Mouse (Mus musculus): ENCODE results near the gene Prss34. TPM values are rescaled to one million over a fixed set of nuclear protein-coding genes. Genes with fewer than 3 reads are reported as not detected.

Gene Prss34
- polyA plus RNA-seq, 1 experiment from 2014 or later: 0.79 TPM

DNA sequence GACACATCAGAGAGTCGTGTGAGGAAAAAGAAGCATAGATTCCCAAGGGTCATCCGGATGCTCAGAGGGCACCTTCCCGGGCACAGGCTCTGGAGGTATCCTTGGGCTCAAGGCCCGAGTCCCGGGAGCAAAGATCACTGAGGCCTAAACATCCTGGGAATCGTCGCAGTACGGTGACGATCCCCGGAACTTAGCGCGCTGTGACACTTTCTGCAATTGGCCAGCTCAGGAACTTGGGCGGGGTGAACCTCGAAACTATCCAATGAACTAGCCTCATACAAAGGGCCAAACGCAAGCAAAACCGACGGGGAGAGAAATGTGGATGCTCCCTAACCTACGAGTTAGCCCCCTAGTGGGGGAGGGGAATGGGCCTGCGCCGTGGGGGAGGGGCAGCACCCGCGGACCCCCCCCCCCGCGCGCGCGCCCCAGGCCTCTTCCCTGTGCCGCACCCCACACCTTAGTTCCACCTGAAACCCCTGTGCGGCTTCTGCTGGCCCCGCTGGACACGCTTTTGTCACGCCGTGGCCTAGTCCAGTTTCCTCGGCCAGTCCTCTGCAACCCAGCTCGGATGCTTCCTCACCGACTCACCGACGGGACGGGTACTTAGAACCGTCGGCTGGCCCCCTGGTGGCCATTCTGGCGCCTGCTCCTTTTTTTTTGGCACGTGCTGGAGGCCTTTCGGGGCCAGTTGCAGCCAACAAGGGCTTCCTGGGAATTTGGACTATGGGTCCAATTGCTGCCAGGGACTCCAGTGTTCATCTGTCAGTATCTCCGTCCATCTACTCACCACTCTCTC is 24.3 kb upstream of the Prss34 start:
- Histone ChIP-seq H3K9me3 (no peaks in the 10 kb centered on the region), H3K4me3 (peak overlapping the region; percentile 98), H3K9ac (peak overlapping the region; percentile 97), H3K27ac (peak overlapping the region; percentile 98), H3K4me1 (peaks cover 34% of the 10 kb centered on the region), H3K4me2 (peak overlapping the region; percentile 96), H3K36me3 (peaks cover 17% of the 10 kb centered on the region), H3K27me3 (no peaks in the 10 kb centered on the region)
- WGBS: under 1% methylated on average over 39 of the region's 45 CpGs
- ATAC-seq (ENCODE audit: insufficient number of reproducible peaks, insufficient read depth, low FRiP score, low TSS enrichment, low read depth): peak; percentile 85

DNA sequence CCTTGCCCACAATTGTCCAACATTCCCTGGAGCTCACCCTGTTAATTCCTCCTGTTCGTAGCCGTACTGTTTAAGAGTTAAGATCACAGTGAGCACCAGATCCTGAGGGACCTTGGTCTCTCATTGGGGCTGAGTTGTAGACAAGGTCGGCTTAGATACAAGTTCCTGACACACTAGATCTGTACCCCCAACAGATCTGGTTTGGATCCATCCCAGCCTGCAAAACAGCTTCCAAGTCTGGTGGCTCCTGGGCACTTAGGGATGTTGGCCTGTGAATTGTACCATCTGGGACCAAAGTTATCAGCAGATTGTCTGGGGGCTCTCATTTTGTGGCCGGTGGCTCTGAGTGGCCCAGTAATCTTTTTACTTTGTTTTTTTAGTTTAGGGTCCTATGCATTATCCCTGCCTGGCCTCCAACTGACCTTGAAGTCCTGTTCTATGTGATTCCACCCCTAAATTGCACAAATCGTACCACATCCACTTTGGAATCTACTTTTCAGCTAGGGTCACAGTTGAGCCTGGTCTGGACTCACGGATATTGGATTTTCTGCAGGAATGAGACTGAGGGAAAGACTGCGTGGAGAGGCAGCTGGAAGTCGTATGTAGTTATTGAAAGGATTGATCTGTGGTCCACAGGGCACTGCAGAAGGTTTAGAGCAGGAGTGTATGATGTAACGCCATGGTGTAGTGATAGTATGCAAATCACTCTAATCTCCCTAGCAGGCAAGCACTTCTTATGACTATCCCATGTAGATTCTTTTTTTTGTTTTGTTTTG is 23.4 kb upstream of the Prss34 start, which contains the start of gene Ube2i:
Ube2i (minus strand) TSS at position 52 of the 776 bp plus-strand sequence.
- Histone ChIP-seq H3K27me3 (no peaks in the 10 kb centered on the region), H3K4me3 (peak within 1 kb of the TSS; percentile 98)
- 79% methylated on average over 9 of the region's 9 CpGs for WGBS

DNA sequence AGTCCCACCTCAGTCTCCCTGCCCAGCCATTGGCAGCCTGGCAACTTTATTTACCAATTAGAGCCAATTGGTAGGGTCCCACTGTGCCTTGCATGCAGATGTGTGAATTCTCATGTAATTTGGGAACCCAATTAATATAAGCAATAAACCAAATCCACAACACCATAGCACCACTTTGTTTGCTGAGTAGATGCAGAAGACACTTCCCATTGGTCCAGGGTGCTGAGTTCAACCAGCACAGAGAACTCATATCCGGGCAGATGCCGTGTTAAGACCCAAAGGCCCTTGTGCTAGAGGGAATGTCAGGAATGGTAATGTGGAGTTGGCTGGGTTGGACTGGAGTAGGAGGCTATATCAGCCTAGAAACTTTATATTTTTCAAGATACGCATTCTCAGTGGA is 22.4 kb upstream of the Prss34 start:
- ATAC-seq (ENCODE audit: insufficient number of reproducible peaks, insufficient read depth, low FRiP score, low TSS enrichment, low read depth): no peak
- H3K4me2 ChIP-seq: no peak overlapping the region
- H3K4me1 ChIP-seq: peaks cover 20% of the 10 kb centered on the region
- H3K36me3 ChIP-seq: no peaks in the 10 kb centered on the region
- no peak overlapping the region for H3K9ac ChIP-seq
- H3K27me3 ChIP-seq: no peaks in the 10 kb centered on the region
- H3K9me3 ChIP-seq: no peaks in the 10 kb centered on the region
- H3K27ac ChIP-seq: no peak overlapping the region
- no peak overlapping the region for H3K4me3 ChIP-seq
- WGBS: 97% methylated on average over 3 of the region's 3 CpGs

More for the DNA sequence above, 23.4 kb upstream of the Prss34 start, which contains the start of gene Ube2i:
- peak within 1 kb of the TSS; percentile 96 for H3K4me2 ChIP-seq
- no peak for ATAC-seq (ENCODE audit: insufficient number of reproducible peaks, insufficient read depth, low FRiP score, low TSS enrichment, low read depth)
- H3K27ac ChIP-seq: peak within 1 kb of the TSS; percentile 98
- H3K9me3 ChIP-seq: no peaks in the 10 kb centered on the region
- H3K36me3 ChIP-seq: peaks cover 8% of the 10 kb centered on the region; the same call in 1 of the 2 replicates
- H3K9ac ChIP-seq: peak within 1 kb of the TSS; percentile 97
- H3K4me1 ChIP-seq: peaks cover 31% of the 10 kb centered on the region

DNA sequence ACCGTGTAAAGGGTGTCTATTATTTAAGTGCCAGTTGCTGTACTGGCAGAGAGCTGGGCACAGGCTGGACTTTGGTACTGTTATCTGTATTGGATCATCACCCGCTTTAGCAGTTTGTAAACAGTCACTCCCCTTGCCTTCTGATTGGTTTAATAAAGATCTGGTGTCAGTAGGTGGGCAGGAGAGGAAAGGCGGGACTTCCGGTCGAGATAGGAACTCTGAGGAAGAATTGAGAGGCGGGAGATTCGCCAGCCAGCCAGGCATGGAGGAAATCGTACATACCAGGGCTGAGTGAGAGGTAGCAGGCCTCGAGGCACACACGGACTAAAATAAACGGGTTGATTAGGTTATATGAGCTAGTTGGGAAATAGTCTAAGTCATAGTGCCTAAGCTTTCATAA is 16.1 kb upstream of the Prss34 start:
- no peaks in the 10 kb centered on the region for H3K9me3 ChIP-seq
- H3K4me1 ChIP-seq: no peaks in the 10 kb centered on the region
- WGBS: 35% methylated on average over 11 of the region's 11 CpGs
- no peak for ATAC-seq (ENCODE audit: insufficient number of reproducible peaks, insufficient read depth, low FRiP score, low TSS enrichment, low read depth)
- no peak overlapping the region for H3K9ac ChIP-seq
- H3K27ac ChIP-seq: no peak overlapping the region
- H3K4me2 ChIP-seq: no peak overlapping the region
- H3K36me3 ChIP-seq: no peaks in the 10 kb centered on the region
- H3K27me3 ChIP-seq: no peaks in the 10 kb centered on the region
- H3K4me3 ChIP-seq: no peak overlapping the region

DNA sequence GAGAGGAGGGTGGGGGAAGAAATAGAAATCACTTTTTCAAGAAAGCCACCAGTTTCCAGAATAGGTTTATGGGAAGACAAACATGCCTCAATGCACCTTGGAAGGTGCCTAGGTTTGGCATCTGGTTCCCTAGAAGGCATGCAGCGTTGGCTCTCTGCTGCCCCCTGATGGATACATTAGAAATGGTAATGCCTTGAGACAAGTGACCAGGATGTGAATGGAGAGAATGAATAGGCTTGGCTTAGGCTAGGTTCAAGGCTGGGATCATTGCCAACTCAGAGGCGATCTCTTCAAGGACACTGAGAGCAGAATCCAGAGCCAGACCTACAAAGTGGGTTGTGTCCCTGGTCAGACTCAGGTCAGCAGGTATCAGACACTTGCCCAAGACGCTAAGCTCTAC is 13.2 kb upstream of the Prss34 start:
- H3K36me3 ChIP-seq: no peaks in the 10 kb centered on the region
- H3K4me1 ChIP-seq: no peaks in the 10 kb centered on the region
- H3K9ac ChIP-seq: no peak overlapping the region
- 17% methylated on average over 3 of the region's 3 CpGs for WGBS
- no peak for ATAC-seq (ENCODE audit: insufficient number of reproducible peaks, insufficient read depth, low FRiP score, low TSS enrichment, low read depth)
- no peak overlapping the region for H3K4me3 ChIP-seq
- no peaks in the 10 kb centered on the region for H3K9me3 ChIP-seq
- no peak overlapping the region for H3K27ac ChIP-seq
- no peaks in the 10 kb centered on the region for H3K27me3 ChIP-seq
- no peak overlapping the region for H3K4me2 ChIP-seq

DNA sequence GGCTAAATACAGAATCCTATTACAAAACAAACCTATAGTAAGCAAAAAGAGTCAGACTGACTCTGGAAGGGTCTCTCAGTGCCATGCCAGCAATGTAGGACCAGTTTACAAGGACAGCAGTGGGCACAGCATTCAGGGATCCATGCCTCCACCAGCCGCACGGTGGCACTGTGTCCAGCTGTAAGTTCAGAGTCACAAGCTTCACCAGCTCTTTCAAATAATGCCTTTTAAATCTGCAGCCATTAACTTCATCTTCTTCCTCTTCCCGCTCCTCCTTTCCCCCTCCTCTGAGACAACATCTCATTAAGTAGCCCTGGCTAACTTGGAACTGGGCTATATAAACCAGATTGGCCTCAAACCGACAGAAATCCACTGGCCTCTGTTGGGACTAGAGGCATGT is 9.4 kb upstream of the Prss34 start:
- ATAC-seq (ENCODE audit: insufficient number of reproducible peaks, insufficient read depth, low FRiP score, low TSS enrichment, low read depth): no peak
- Histone ChIP-seq H3K27me3 (no peaks in the 10 kb centered on the region), H3K36me3 (no peaks in the 10 kb centered on the region), H3K27ac (no peak overlapping the region), H3K9me3 (no peaks in the 10 kb centered on the region), H3K9ac (no peak overlapping the region), H3K4me1 (no peaks in the 10 kb centered on the region), H3K4me2 (no peak overlapping the region), H3K4me3 (no peak overlapping the region)
- WGBS: 21% methylated on average over 4 of the region's 4 CpGs

DNA sequence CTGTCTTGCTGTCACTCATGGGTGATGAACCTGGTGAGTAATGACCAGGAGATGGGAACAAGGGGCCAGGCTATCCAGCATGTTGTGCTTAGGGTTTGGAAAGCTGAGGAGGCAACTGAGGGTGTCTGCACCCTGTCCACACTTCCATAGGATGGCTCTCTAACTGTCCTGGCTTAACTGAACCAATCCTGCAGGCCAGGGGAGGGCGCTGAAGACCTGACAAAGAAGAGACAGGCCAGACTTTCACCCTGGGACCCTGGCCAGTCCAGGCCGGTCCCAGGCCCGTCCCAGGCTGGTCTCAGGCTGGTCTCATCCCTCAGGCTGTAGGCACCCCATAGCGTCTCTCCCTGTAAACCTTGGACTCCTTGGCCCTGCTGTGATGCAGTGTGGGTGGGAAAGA is 7.8 kb upstream of the Prss34 start:
- WGBS: 19% methylated on average over 4 of the region's 4 CpGs
- no peaks in the 10 kb centered on the region for H3K4me1 ChIP-seq
- H3K9ac ChIP-seq: no peak overlapping the region
- H3K9me3 ChIP-seq: no peaks in the 10 kb centered on the region
- H3K4me2 ChIP-seq: no peak overlapping the region
- ATAC-seq (ENCODE audit: insufficient number of reproducible peaks, insufficient read depth, low FRiP score, low TSS enrichment, low read depth): no peak
- H3K36me3 ChIP-seq: no peaks in the 10 kb centered on the region
- no peaks in the 10 kb centered on the region for H3K27me3 ChIP-seq
- no peak overlapping the region for H3K4me3 ChIP-seq
- no peak overlapping the region for H3K27ac ChIP-seq

DNA sequence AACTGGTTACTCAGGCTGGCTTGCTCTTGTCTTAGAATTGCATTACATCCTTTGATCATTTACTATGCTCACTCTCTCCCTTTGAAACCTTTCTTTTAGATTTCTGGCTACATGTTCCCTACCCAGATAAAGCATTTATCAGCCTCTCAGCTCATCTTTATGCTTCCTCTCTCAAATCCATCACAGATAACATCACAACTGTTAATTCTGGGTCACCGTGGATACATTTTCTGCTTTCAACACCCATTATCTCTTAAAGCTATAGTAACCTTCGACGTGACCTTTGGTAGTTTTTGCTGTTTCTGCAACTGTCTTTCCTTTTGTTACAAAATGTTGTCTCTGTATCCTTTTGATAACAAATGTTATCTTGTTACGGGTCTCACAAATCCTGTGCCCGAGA is 4.7 kb upstream of the Prss34 start:
- Histone ChIP-seq H3K9me3 (no peaks in the 10 kb centered on the region), H3K36me3 (no peaks in the 10 kb centered on the region), H3K9ac (no peak overlapping the region), H3K4me3 (no peak overlapping the region), H3K4me1 (no peaks in the 10 kb centered on the region), H3K4me2 (no peak overlapping the region), H3K27me3 (no peaks in the 10 kb centered on the region), H3K27ac (no peak overlapping the region)
- no peak for ATAC-seq (ENCODE audit: insufficient number of reproducible peaks, insufficient read depth, low FRiP score, low TSS enrichment, low read depth)
- 75% methylated on average over 5 of the region's 5 CpGs for WGBS

DNA sequence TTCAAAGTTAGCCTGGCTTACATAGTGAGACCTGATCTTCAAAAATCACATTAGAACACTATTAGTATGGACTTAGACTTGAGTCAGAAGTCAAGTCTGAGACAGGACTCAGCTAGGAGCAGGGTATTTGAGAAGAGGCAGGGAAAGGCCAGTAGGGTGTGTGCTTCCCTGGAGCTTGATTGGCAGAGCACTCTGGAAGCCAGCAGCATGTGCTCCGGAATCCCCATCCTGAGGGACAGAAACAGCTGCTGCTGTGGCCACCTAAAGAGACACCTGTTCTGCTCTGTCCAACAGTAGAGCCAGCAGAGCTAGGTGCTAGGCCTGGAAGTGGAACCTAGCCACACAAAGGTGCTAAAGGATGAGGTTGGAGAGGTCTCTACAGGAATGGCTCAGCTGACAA is 4.1 kb upstream of the Prss34 start:
- H3K27ac ChIP-seq: no peak overlapping the region
- WGBS: 55% methylated on average over 1 of the region's 1 CpGs
- no peak overlapping the region for H3K4me3 ChIP-seq
- H3K36me3 ChIP-seq: no peaks in the 10 kb centered on the region
- ATAC-seq (ENCODE audit: insufficient number of reproducible peaks, insufficient read depth, low FRiP score, low TSS enrichment, low read depth): no peak
- no peak overlapping the region for H3K9ac ChIP-seq
- no peak overlapping the region for H3K4me2 ChIP-seq
- no peaks in the 10 kb centered on the region for H3K9me3 ChIP-seq
- no peaks in the 10 kb centered on the region for H3K4me1 ChIP-seq
- no peaks in the 10 kb centered on the region for H3K27me3 ChIP-seq

DNA sequence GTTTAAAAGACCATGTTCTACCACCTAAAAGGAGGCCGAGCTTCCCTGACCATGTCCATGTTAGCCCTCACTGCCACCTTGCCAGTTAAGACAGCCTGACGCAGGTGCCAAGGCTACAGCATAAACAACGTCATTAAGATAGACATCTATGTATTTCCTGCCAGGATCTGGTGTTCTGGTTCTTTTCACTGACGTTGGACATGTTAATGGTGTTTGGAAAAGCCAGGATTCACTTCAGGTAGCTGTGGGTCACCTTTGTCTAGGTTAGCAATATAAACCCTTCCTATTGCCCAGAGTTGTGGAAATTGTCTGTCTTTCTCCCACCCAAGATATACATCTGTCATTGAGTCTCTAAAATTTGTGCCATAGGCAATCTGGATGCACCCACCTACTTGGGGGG is 10.2 kb downstream of the Prss34 start, which contains the start of gene Prss28:
Prss28 (plus strand) TSS at position 301 of the 400 bp plus-strand sequence.
- WGBS: 75% methylated on average over 4 of the region's 4 CpGs
- no peak within 1 kb of the TSS for H3K4me3 ChIP-seq
- no peaks in the 10 kb centered on the region for H3K27me3 ChIP-seq
- H3K4me1 ChIP-seq: no peaks in the 10 kb centered on the region
- ATAC-seq (ENCODE audit: insufficient number of reproducible peaks, insufficient read depth, low FRiP score, low TSS enrichment, low read depth): no peak
- no peak within 1 kb of the TSS for H3K4me2 ChIP-seq
- no peaks in the 10 kb centered on the region for H3K9me3 ChIP-seq
- H3K36me3 ChIP-seq: no peaks in the 10 kb centered on the region
- no peak within 1 kb of the TSS for H3K27ac ChIP-seq
- H3K9ac ChIP-seq: no peak within 1 kb of the TSS

DNA sequence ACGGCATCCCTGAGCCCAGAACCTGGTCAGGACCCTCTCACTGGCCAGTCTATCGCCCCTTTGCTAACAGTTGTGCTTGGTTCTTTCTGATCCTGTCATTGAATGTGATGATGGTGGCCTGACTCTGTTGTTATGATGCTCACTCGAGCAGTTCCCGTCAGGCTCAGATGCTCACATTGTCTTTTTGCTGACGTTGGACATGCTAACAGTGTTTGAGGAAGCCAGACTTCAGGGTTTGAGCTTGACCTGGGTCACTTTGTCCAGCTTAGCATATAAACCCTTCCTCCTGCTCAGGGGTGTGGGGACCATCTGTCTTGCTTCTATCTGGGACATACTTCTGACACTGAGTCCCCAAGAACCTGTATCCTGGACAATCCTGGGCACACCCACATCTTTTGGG is 20.2 kb downstream of the Prss34 start, which contains the start of gene Prss29:
Prss29 (plus strand) TSS at position 301 of the 400 bp plus-strand sequence.
- Histone ChIP-seq H3K36me3 (no peaks in the 10 kb centered on the region), H3K4me2 (no peak within 1 kb of the TSS), H3K27ac (no peak within 1 kb of the TSS), H3K4me3 (no peak within 1 kb of the TSS), H3K27me3 (peaks cover 4% of the 10 kb centered on the region; the same call in 1 of the 2 replicates), H3K4me1 (no peaks in the 10 kb centered on the region), H3K9ac (no peak within 1 kb of the TSS), H3K9me3 (no peaks in the 10 kb centered on the region)
- WGBS: 72% methylated on average over 5 of the region's 5 CpGs
- ATAC-seq (ENCODE audit: insufficient number of reproducible peaks, insufficient read depth, low FRiP score, low TSS enrichment, low read depth): no peak
